ENCODE assay signal across 9 mouse cellular contexts in the genomic region with DNA sequence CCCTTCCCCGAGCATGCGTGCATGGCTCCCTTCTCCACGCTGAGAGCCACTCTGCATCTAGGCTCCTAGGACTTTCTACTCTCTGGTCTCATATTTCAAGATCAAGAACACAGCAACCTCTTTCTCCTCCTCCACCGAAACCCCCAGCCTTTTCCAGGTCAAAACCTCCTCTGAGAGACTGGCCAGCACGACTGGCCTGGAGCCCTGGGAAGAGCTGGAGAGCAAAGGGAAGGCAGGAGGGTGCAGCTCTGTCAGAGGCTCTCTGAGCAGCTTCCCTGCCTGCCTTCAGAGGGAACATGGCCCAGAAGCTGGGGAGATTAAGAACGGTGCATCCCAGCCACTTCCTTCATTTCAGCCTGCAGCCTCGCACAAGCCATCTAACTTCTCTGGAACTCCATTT. TPM values are rescaled to one million over a fixed set of nuclear protein-coding genes. Genes with fewer than 3 reads are reported as not detected.
DNase-seq lines count a peak whose midpoint lies in the region; ATAC-seq and TF ChIP-seq lines count a peak whose summit lies in the region.
"Had no signal": no experiment of that assay in that cellular context is flagged by ENCODE, and none has a peak within 500 bp of the region (broad histone marks: within the 10 kb centered on the region; RNA-seq: fewer than 3 reads in every experiment).

No protein-coding gene starts in this region.

- no peak for TF ChIP-seq CTCF in midbrain, postnatal 0 days (IDR thresholded peaks at IDR 0.05)

- 39% methylated on average over 7 of the region's 7 CpGs for WGBS in heart, embryonic 12.5 days
- WGBS in midbrain, embryonic 10.5 days = 67% methylated on average over 7 of the region's 7 CpGs
- WGBS in midbrain, postnatal 0 days = 61% methylated on average over 7 of the region's 7 CpGs
- WGBS in midbrain, embryonic 15.5 days = 73% methylated on average over 7 of the region's 7 CpGs

- no peak for DNase-seq in heart, postnatal 25 days (ENCODE audit: low spot score)
- DNase-seq in midbrain, embryonic 10.5 days (ENCODE audit: low spot score) = peak; percentile 11
- DNase-seq in midbrain, postnatal 0 days (ENCODE audit: low spot score) = no peak
- peak; percentile 18 for DNase-seq in heart, postnatal 4 days
- no peak for DNase-seq in right cerebral cortex, adult 18-20 months
- DNase-seq: cerebellum, adult 11-12 months; thymus, postnatal 4 days had no signal

- no peak overlapping the region for H3K4me3 ChIP-seq in heart, embryonic 12.5 days
- no peak overlapping the region for H3K4me3 ChIP-seq in midbrain, embryonic 10.5 days
- no peak overlapping the region for H3K4me3 ChIP-seq in midbrain, postnatal 0 days (ENCODE audit: low read depth, low read length)
- no peak overlapping the region for H3K4me3 ChIP-seq in midbrain, embryonic 15.5 days

- H3K36me3 ChIP-seq in heart, embryonic 12.5 days = peaks cover 7% of the 10 kb centered on the region; the same call in 1 of the 2 replicates
- H3K36me3 ChIP-seq in midbrain, embryonic 10.5 days = peaks cover 31% of the 10 kb centered on the region
- H3K36me3 ChIP-seq in midbrain, postnatal 0 days (ENCODE audit: insufficient read depth, low read length) = no peaks in the 10 kb centered on the region
- H3K36me3 ChIP-seq in midbrain, embryonic 15.5 days (replicated peaks) = no peaks in the 10 kb centered on the region

- H3K4me1 ChIP-seq in heart, embryonic 12.5 days (replicated peaks) = peaks cover 93% of the 10 kb centered on the region
- peaks cover 86% of the 10 kb centered on the region for H3K4me1 ChIP-seq in midbrain, embryonic 10.5 days
- H3K4me1 ChIP-seq in midbrain, postnatal 0 days (ENCODE audit: insufficient read depth, low read length) = 0 out of 2 replicates have a peak, but pooled peaks cover 14% of the 10 kb centered on the region
- H3K4me1 ChIP-seq in midbrain, embryonic 15.5 days = peaks cover 82% of the 10 kb centered on the region

- peak overlapping the region; percentile 37; the same call in 1 of the 2 replicates for H3K9ac ChIP-seq in heart, embryonic 12.5 days
- no peak overlapping the region for H3K9ac ChIP-seq in midbrain, postnatal 0 days (replicated peaks; ENCODE audit: low read length, poor library complexity, severe bottlenecking)
- H3K9ac ChIP-seq in midbrain, embryonic 15.5 days = no peak overlapping the region

- H3K27ac ChIP-seq in heart, embryonic 12.5 days (ENCODE audit: poor library complexity, severe bottlenecking) = no peak overlapping the region
- no peak overlapping the region for H3K27ac ChIP-seq in midbrain, embryonic 10.5 days (replicated peaks)
- no peak overlapping the region for H3K27ac ChIP-seq in midbrain, postnatal 0 days (ENCODE audit: low read depth, low read length)
- no peak overlapping the region for H3K27ac ChIP-seq in midbrain, embryonic 15.5 days

- H3K9me3 ChIP-seq in heart, embryonic 12.5 days (replicated peaks) = no peaks in the 10 kb centered on the region
- no peaks in the 10 kb centered on the region for H3K9me3 ChIP-seq in midbrain, embryonic 10.5 days (replicated peaks)
- no peaks in the 10 kb centered on the region for H3K9me3 ChIP-seq in midbrain, postnatal 0 days (ENCODE audit: low read length)
- H3K9me3 ChIP-seq in midbrain, embryonic 15.5 days = no peaks in the 10 kb centered on the region

- ATAC-seq in heart, embryonic 12.5 days (ENCODE audit: insufficient number of reproducible peaks, low FRiP score) = no peak
- ATAC-seq in midbrain, postnatal 0 days (ENCODE audit: low FRiP score) = no peak
- ATAC-seq in midbrain, embryonic 15.5 days (replicated peaks) = no peak

- no peaks in the 10 kb centered on the region for H3K27me3 ChIP-seq in heart, embryonic 12.5 days (replicated peaks)
- H3K27me3 ChIP-seq in midbrain, embryonic 10.5 days (ENCODE audit: low read depth, poor library complexity, severe bottlenecking) = no peaks in the 10 kb centered on the region
- no peaks in the 10 kb centered on the region for H3K27me3 ChIP-seq in midbrain, postnatal 0 days (ENCODE audit: insufficient read depth, low read length)
- H3K27me3 ChIP-seq in midbrain, embryonic 15.5 days (replicated peaks) = no peaks in the 10 kb centered on the region

- H3K4me2 ChIP-seq in heart, embryonic 12.5 days = peak overlapping the region; percentile 17; the same call in 1 of the 2 replicates
- H3K4me2 ChIP-seq in midbrain, postnatal 0 days (ENCODE audit: low read depth, low read length, poor library complexity, severe bottlenecking) = no peak overlapping the region
- peak overlapping the region; percentile 5; the same call in 1 of the 2 replicates for H3K4me2 ChIP-seq in midbrain, embryonic 15.5 days

- intact Hi-C loops in heart, postnatal 25 days (cut with DNase I) = no loop called here

RNA-seq across cellular contexts. Expression of a gene that starts 5.8 kb away (rescaled TPM):
- 19.6 and 20.1 TPM in 2 replicates for polyA plus RNA-seq in heart, embryonic 12.5 days (2016; fragmentation: Nextera tagmentation; extraction: Ambion mirVana)
- total RNA-seq in heart, postnatal 25 days (2021) = 1 to 10 TPM; 7.1 to 8.4 TPM
- polyA plus RNA-seq in midbrain, embryonic 10.5 days (2016; fragmentation: Nextera tagmentation; extraction: Ambion mirVana) = 11.2 and 11.6 TPM in 2 replicates
- 11.1 and 11.3 TPM in 2 replicates for total RNA-seq in midbrain, postnatal 0 days (2014; rRNA removed)
- 3.3 and 4.0 TPM in 2 replicates for polyA plus RNA-seq in midbrain, postnatal 0 days (2015; fragmentation: Nextera tagmentation; extraction: Ambion mirVana)
- 10 to 100 TPM; 19.5 to 19.6 TPM for total RNA-seq in heart, postnatal 4 days (2021)
- polyA plus RNA-seq in midbrain, embryonic 15.5 days (2015; fragmentation: Nextera tagmentation; extraction: Ambion mirVana) = 7.4 and 8.3 TPM in 2 replicates

Comparison
In these comparisons a context has a peak if more than half of its experiments do, and no peak if none do; other contexts are left out.
1. DNase-seq: peak in midbrain, embryonic 10.5 days (single experiment) and heart, postnatal 4 days (single experiment); none in heart, postnatal 25 days (single experiment), midbrain, postnatal 0 days (single experiment) and right cerebral cortex, adult 18-20 months (single experiment).